Mouse (Mus musculus) CH12.LX (cell line): Measurements from ENCODE around the gene Olfr167. TPM values are rescaled to one million over a fixed set of nuclear protein-coding genes. Genes with fewer than 3 reads are reported as not detected.
"Not testable (repeated sequence)": the region's sequence is repeated elsewhere in the genome, so short reads cannot be mapped to it uniquely, and the experiment has no call there.

Experiments
- DNase-seq: peaks from one replicate; pipeline ENCODE4 v3.0.0-alpha.2; 2013; ENCODE audit errors: extremely low read depth
- H3K27ac ChIP-seq: 2 replicates; pipeline ENCODE4 v1.5.1; 2012; ENCODE audit warnings: low read depth, mild to moderate bottlenecking, control low read depth, moderate library complexity; ENCODE audit not compliant: insufficient read depth
- H3K27me3 ChIP-seq: replicated peaks from 2 replicates; pipeline ENCODE3; 2012; ENCODE audit warnings: inconsistent platforms
- H3K36me3 ChIP-seq, 2 experiments: replicated peaks in 1 of 2; 2 replicates each; pipeline versions ENCODE3 to v1.6.1; 2012; ENCODE audit warnings: inconsistent platforms in 1 of 2, low read length in 1 of 2, mild to moderate bottlenecking in 1 of 2, mixed read lengths in 1 of 2, moderate library complexity in 1 of 2; ENCODE audit not compliant: control insufficient read depth in 1 of 2, insufficient read depth in 1 of 2
- H3K4me1 ChIP-seq, 2 experiments: 2 replicates each; pipeline ENCODE4 v1.6.1; 2012; ENCODE audit warnings: inconsistent platforms in 1 of 2, moderate library complexity in 1 of 2; ENCODE audit not compliant: insufficient read depth in 2 of 2, control insufficient read depth in 1 of 2
- H3K4me2 ChIP-seq: 2 replicates; pipeline ENCODE4 v1.6.1; 2012; ENCODE audit warnings: low read depth, mild to moderate bottlenecking, control low read depth; ENCODE audit not compliant: poor library complexity, insufficient read depth, severe bottlenecking
- H3K4me3 ChIP-seq, 3 experiments: fragments of 150-350 bp in 1 of 3; sonication (generic) in 1 of 3; replicated peaks in 1 of 3; 2 replicates each; pipeline versions ENCODE3 to v1.5.1; 2011 to 2012; ENCODE audit warnings: low read depth in 2 of 3, low read length in 2 of 3, mild to moderate bottlenecking in 2 of 3, moderate library complexity in 2 of 3, control low read depth in 1 of 3, improper control_type of control experiment in 1 of 3, inconsistent platforms in 1 of 3, mixed read lengths in 1 of 3; ENCODE audit not compliant: poor library complexity in 1 of 3
- H3K79me2 ChIP-seq: replicated peaks from 2 replicates; pipeline ENCODE4 v1.6.1; 2012; ENCODE audit warnings: mild to moderate bottlenecking, moderate library complexity; ENCODE audit not compliant: control insufficient read depth, poor library complexity, insufficient read depth, severe bottlenecking; ENCODE audit errors: extremely low read depth
- H3K9ac ChIP-seq: 2 replicates; pipeline ENCODE4 v1.6.1; 2012; ENCODE audit warnings: low read depth, mild to moderate bottlenecking, control low read depth, moderate library complexity; ENCODE audit not compliant: insufficient read depth
- H3K9me3 ChIP-seq: replicated peaks from 2 replicates; pipeline ENCODE3; 2012; ENCODE audit warnings: low read length, inconsistent platforms, mixed read lengths
- CHD2 ChIP-seq: IDR thresholded peaks from 2 replicates; pipeline ENCODE4 v1.6.1; 2011; ENCODE audit warnings: low read length, improper control_type of control experiment
- CTCF ChIP-seq, 2 experiments: IDR thresholded peaks in 1 of 2; conservative IDR thresholded peaks in 1 of 2; 2 replicates each; pipeline ENCODE4 v1.5.1; 2011 to 2012; ENCODE audit warnings: low read depth in 2 of 2, low read length in 2 of 2, improper control_type of control experiment in 1 of 2, inconsistent platforms in 1 of 2, mild to moderate bottlenecking in 1 of 2, moderate library complexity in 1 of 2
- ELF1 ChIP-seq: IDR thresholded peaks from 2 replicates; pipeline ENCODE4 v1.6.1; 2014; ENCODE audit warnings: low read depth, mild to moderate bottlenecking, inconsistent platforms, low read length, improper control_type of control experiment
- EP300 ChIP-seq: IDR thresholded peaks from 2 replicates; pipeline ENCODE4 v1.6.1; 2011; ENCODE audit warnings: low read length, improper control_type of control experiment
- HCFC1 ChIP-seq: IDR thresholded peaks from 2 replicates; pipeline ENCODE4 v1.6.1; 2012; ENCODE audit warnings: low read depth, mild to moderate bottlenecking, inconsistent platforms, low read length, improper control_type of control experiment
- JUN ChIP-seq: IDR thresholded peaks from 2 replicates; pipeline ENCODE4 v1.6.1; 2011; ENCODE audit warnings: low read depth, mild to moderate bottlenecking, low read length, improper control_type of control experiment, moderate library complexity; ENCODE audit not compliant: insufficient read depth
- JUND ChIP-seq: conservative IDR thresholded peaks from 2 replicates; pipeline ENCODE4 v1.6.1; 2011; ENCODE audit warnings: low read depth, low read length, improper control_type of control experiment
- MAZ ChIP-seq: IDR thresholded peaks from 2 replicates; pipeline ENCODE4 v1.6.1; 2012; ENCODE audit warnings: low read depth, mild to moderate bottlenecking, inconsistent platforms, low read length, improper control_type of control experiment, moderate library complexity
- MEF2A ChIP-seq: IDR thresholded peaks from 2 replicates; pipeline ENCODE4 v1.6.1; 2014; ENCODE audit warnings: low read depth, mild to moderate bottlenecking, inconsistent platforms, low read length, improper control_type of control experiment, borderline replicate concordance
- MYC ChIP-seq: IDR thresholded peaks from 2 replicates; pipeline ENCODE4 v1.6.1; 2011; ENCODE audit warnings: low read depth, mild to moderate bottlenecking, improper control_type of control experiment, low read length
- NRF1 ChIP-seq: IDR thresholded peaks from 2 replicates; pipeline ENCODE4 v1.6.1; 2014; ENCODE audit warnings: low read depth, mild to moderate bottlenecking, inconsistent platforms, low read length, improper control_type of control experiment, moderate library complexity
- PAX5 ChIP-seq: IDR thresholded peaks from 2 replicates; pipeline ENCODE4 v1.6.1; 2012; ENCODE audit warnings: low read length, inconsistent platforms, mixed read lengths
- POLR2A ChIP-seq: IDR thresholded peaks from 2 replicates; pipeline ENCODE4 v1.6.1; 2011; ENCODE audit warnings: low read depth, mild to moderate bottlenecking, improper control_type of control experiment, low read length
- RAD21 ChIP-seq: IDR thresholded peaks from 2 replicates; pipeline ENCODE4 v1.6.1; 2011; ENCODE audit warnings: low read depth, mild to moderate bottlenecking, low read length, improper control_type of control experiment, moderate library complexity
- SIN3A ChIP-seq: IDR thresholded peaks from 2 replicates; pipeline ENCODE4 v1.6.1; 2012; ENCODE audit warnings: low read length, improper control_type of control experiment, inconsistent platforms
- SMC3 ChIP-seq: IDR thresholded peaks from 2 replicates; pipeline ENCODE4 v1.6.1; 2011; ENCODE audit warnings: low read depth, low read length, improper control_type of control experiment
- TBP ChIP-seq: conservative IDR thresholded peaks from 2 replicates; pipeline ENCODE4 v1.6.1; 2011; ENCODE audit warnings: low read depth, low read length, improper control_type of control experiment
- TCF12 ChIP-seq: IDR thresholded peaks from 2 replicates; pipeline ENCODE4 v1.6.1; 2014; ENCODE audit warnings: low read depth, mild to moderate bottlenecking, inconsistent platforms, low read length, improper control_type of control experiment
- UBTF ChIP-seq: IDR thresholded peaks from 2 replicates; pipeline ENCODE4 v1.6.1; 2012; ENCODE audit warnings: low read depth, mild to moderate bottlenecking, inconsistent platforms, low read length, improper control_type of control experiment, moderate library complexity
- USF1 ChIP-seq: IDR thresholded peaks from 2 replicates; pipeline ENCODE4 v1.6.1; 2014; ENCODE audit warnings: low read depth, mild to moderate bottlenecking, inconsistent platforms, low read length, improper control_type of control experiment
- ZMIZ1 ChIP-seq: IDR thresholded peaks from 2 replicates; pipeline ENCODE4 v1.6.1; 2012; ENCODE audit warnings: low read depth, mild to moderate bottlenecking, inconsistent platforms, low read length, improper control_type of control experiment
- ZNF384 ChIP-seq: IDR thresholded peaks from 2 replicates; pipeline ENCODE4 v1.6.1; 2012; ENCODE audit warnings: low read depth, low read length, improper control_type of control experiment, inconsistent platforms
- dilution Hi-C: fragments of 300-500 bp; cut with MboI; formaldehyde crosslinking; loops from 2 replicates; pipeline ENCODE4 v1.14.3; 2020; ENCODE audit warnings: low sequenced_read_pairs; ENCODE audit not compliant: extremely low pct_unique_long_range_greater_than_20kb, extremely low pct_ligation_motif_present
- in situ Hi-C: fragments of 300-500 bp; cut with MboI; formaldehyde crosslinking; loops from 3 replicates; pipeline ENCODE4 v1.14.3; 2019; ENCODE audit warnings: low sequenced_read_pairs, low pct_ligation_motif_present, low pct_unique_long_range_greater_than_20kb, mixed read lengths
- polyA plus RNA-seq: library from polyadenylated mRNA; unstranded; fragments of >175 nt; gene quantifications from 2 replicates; pipeline ENCODE4 v1.2.1, GENCODE M21; 2012; ENCODE audit warnings: low read depth; ENCODE audit not compliant: insufficient read length
- total RNA-seq, 2 experiments: library from RNA; depleted of rRNA; stranded (reverse); fragments of 300-350 nt in 1 of 2; fragments of >200 nt in 1 of 2; gene quantifications; 2 replicates each; pipeline ENCODE4 v1.2.3; 2012 to 2014

Gene Olfr167
- total and polyA plus RNA-seq, 3 experiments: not detected

DNA sequence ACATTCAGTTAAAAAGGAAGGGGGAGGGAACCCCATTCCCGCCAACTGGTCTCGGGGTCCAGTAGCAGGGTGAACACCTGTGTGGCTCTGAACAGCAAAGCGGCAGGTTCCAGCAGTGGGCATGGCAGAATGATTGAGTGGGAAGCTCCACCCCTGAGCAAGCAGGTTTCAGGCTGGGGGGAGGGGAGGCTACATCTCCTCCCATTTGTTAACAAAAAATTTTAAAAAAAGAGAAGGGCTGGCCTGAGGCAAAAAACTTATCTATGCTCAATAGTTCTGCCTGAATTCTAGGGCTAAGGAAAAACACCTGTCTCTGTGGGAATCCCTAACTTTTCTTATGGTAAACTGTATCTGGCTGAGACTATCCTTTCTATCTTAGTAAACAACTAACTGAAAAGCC, 30.2 kb upstream of the Olfr167 start:
- dilution Hi-C loops: not testable (repeated sequence)
- TF ChIP-seq ZNF384 (peak; percentile 71), TCF12 (peak; percentile 46; the same call in 1 of the 2 replicates), CHD2 (peak; percentile 65; the same call in 1 of the 2 replicates)
- H3K4me2 ChIP-seq: peak overlapping the region; percentile 71; the same call in 1 of the 2 replicates

DNA sequence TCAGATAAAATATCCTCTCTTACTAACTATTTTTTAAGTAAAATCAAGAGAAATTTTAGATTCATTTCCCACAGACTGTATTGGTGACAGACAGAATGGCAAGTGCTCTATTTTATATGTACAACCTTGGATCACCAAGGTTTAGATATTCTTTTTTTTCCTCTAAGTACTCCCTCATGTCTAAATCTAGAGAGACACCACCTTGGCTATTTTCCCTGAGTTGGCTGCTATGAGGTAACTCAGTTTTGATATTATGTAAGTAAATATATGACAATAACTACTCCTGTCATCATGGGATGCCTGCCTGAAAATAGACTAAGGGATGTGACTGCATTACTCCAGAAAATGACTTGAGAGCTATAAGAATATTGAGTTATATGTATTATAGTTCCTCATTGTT, 13.4 kb upstream of the Olfr167 start, which contains the start of gene Olfr168:
TSS of gene Olfr168 (minus strand) at position 101 of the 400 bp plus-strand sequence.
- no peaks in the 10 kb centered on the region for H3K79me2 ChIP-seq
- TF ChIP-seq ELF1 (no peak), NRF1 (no peak), USF1 (no peak), EP300 (no peak), MAZ (no peak)
- no peak within 1 kb of the TSS for H3K9ac ChIP-seq
- no peaks in the 10 kb centered on the region for H3K36me3 ChIP-seq
- H3K4me2 ChIP-seq: no peak within 1 kb of the TSS
- DNase-seq: no peak
- H3K27ac ChIP-seq: no peak within 1 kb of the TSS
- no peaks in the 10 kb centered on the region for H3K27me3 ChIP-seq
- in situ Hi-C loops: no loop called here
- H3K4me3 ChIP-seq: no peak within 1 kb of the TSS
- no peaks in the 10 kb centered on the region for H3K4me1 ChIP-seq
- H3K9me3 ChIP-seq: no peaks in the 10 kb centered on the region
- dilution Hi-C loops: no loop called here

More for the DNA sequence above, 30.2 kb upstream of the Olfr167 start:
- in situ Hi-C loops, H3K36me3 ChIP-seq, H3K9me3 ChIP-seq, H3K27me3 ChIP-seq, H3K9ac ChIP-seq, H3K4me3 ChIP-seq, H3K79me2 ChIP-seq: not testable (repeated sequence)
- peaks cover 0 to 16% of the 10 kb centered on the region in 2 experiments; a peak in 2 of 4 replicates for H3K4me1 ChIP-seq
- DNase-seq: peak; percentile 58
- peak overlapping the region; percentile 7; the same call in 1 of the 2 replicates for H3K27ac ChIP-seq

DNA sequence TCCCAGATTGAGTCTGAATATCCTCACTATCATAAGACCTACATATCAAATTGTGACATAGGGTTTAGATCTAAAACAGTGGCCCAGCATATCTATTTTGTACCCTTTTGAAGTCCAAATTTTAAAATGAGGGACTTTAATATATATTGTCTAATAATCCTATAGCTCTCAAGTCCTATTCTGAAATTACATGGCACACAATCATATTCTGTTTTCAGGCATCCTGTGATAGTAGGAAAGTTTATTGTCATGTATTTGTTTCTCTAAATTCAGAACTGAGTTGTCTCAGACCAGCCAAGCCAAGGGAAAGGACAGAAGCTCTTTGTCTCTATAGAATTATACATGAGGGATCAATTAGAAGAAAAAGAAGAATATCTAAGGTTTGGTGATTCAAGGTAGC, 38.7 kb downstream of the Olfr167 start, which contains the start of gene Olfr166:
TSS of gene Olfr166 (plus strand) at position 301 of the 400 bp plus-strand sequence.
- dilution Hi-C loops: no loop called here
- Histone ChIP-seq H3K4me2 (0 out of 2 replicates have a peak within 1 kb of the TSS, but pooled peaks have one; percentile 36), H3K79me2 (no peaks in the 10 kb centered on the region), H3K9ac (no peak within 1 kb of the TSS), H3K4me3 (no peak within 1 kb of the TSS), H3K27me3 (no peaks in the 10 kb centered on the region), H3K27ac (no peak within 1 kb of the TSS), H3K9me3 (no peaks in the 10 kb centered on the region), H3K36me3 (no peaks in the 10 kb centered on the region), H3K4me1 (no peaks in the 10 kb centered on the region)
- TF ChIP-seq TBP: no peak
- no peak for TF ChIP-seq RAD21
- TF ChIP-seq NRF1: no peak
- TF ChIP-seq MEF2A: no peak
- no peak for TF ChIP-seq SMC3
- TF ChIP-seq JUN: no peak
- TF ChIP-seq JUND: no peak
- no peak for TF ChIP-seq EP300
- no peak for TF ChIP-seq HCFC1
- no peak for TF ChIP-seq MYC
- TF ChIP-seq UBTF: no peak
- no peak for TF ChIP-seq SIN3A
- no peak for TF ChIP-seq CTCF (conservative IDR thresholded peaks at IDR 0.05 in 1 of 2, IDR thresholded peaks at IDR 0.05 in 1 of 2; ENCODE audit: low read depth in 2 of 2, low read length in 2 of 2)
- TF ChIP-seq POLR2A: no peak
- TF ChIP-seq ZMIZ1: no peak
- TF ChIP-seq MAZ: no peak
- no peak for TF ChIP-seq PAX5
- no peak for TF ChIP-seq ZNF384
- no peak for DNase-seq
- in situ Hi-C loops: no loop called here
